Mouse (Mus musculus): Measurements from ENCODE around the gene Tmem206.
A peak's percentile ranks its signal among the peaks of the same experiment; 100 is the strongest.

GRCm38 (mm10) chr1:191307766-191308455 lies 17.8 kb upstream of the Tmem206 start:
- TF ChIP-seq CTCF (IDR thresholded peaks at IDR 0.05; ENCODE audit: low read depth) (peak; percentile 63), EP300 (optimal IDR thresholded peaks at IDR 0.05) (no peak)

All from stomach, postnatal 0 days (tissue).